Mouse (Mus musculus): ENCODE measurements around the gene Tymp. TPM values are rescaled to one million over a fixed set of nuclear protein-coding genes. Genes with fewer than 3 reads are reported as not detected.

The Tymp gene
- polyA plus RNA-seq (2021) = 3.0 TPM

DNA sequence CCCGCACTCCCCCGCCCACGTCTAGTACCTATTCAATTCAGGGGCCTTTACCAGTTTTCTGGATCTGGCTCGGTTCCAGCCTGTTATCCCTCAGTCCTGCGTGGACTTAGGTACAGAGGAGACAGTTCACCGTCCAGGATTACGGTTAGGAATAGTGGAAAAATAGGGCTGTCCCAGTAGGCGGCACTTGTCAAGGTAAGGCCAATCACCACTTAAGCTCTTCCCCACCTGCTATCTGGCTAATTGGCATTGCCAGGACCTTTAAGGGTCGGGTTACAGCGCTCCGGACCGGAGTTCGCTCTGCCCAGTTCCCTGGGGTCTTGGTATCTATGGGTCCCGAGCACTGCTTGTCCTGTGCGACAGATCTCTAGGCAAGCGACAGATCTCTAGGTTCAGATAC, at the start of gene Tymp:
Gene Tymp, minus strand, starts transcription at position 83 of the 400 bp plus-strand sequence.
- TF ChIP-seq CTCF (IDR thresholded peaks at IDR 0.05) = no peak
- CTCF ChIA-PET = no interaction called here
- POLR2A ChIA-PET = no interaction called here
- DNase-seq (ENCODE audit: low read depth, low spot score) (no peak), ATAC-seq (no peak)
- peaks cover 30% of the 10 kb centered on the region for H3K27me3 ChIP-seq
- in situ Hi-C loops (cut with MboI; ENCODE audit: low pct_unique_long_range_greater_than_20kb) = loop anchor here (10.0 kb wide), 1 partner anchor 552 kb away; no protein-coding TSS in a partner anchor

DNA sequence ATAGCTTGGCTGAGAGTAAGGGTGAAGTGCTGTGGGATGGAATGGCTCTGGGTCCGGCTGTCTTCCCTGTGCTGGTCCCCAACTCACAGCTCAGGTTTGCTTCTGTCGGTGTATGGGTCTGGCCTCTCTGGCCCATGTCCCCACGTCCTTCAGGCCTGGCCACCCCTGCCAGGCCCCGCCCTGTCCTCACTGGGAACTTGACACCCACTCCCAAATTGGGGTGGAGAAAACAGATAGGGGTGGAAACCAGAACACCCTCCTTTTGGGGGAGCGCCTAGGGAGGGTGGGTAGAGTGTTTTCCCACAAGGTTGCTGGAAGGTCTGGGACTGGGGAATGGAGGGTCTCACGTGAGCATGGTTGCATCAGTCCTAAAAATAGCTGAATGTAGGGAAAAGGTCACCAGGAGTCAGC, 48.9 kb upstream of the Tymp start, which contains the start of gene Cpt1b:
Gene Cpt1b, minus strand, starts transcription at position 153 of the 411 bp plus-strand sequence.
- POLR2A ChIA-PET = no interaction called here
- DNase-seq (ENCODE audit: low read depth, low spot score) (no peak), ATAC-seq (no peak)
- no peaks in the 10 kb centered on the region for H3K27me3 ChIP-seq
- in situ Hi-C loops (cut with MboI; ENCODE audit: low pct_unique_long_range_greater_than_20kb) = no loop called here
- CTCF ChIA-PET = no interaction called here
- no peak for TF ChIP-seq CTCF (IDR thresholded peaks at IDR 0.05)

DNA sequence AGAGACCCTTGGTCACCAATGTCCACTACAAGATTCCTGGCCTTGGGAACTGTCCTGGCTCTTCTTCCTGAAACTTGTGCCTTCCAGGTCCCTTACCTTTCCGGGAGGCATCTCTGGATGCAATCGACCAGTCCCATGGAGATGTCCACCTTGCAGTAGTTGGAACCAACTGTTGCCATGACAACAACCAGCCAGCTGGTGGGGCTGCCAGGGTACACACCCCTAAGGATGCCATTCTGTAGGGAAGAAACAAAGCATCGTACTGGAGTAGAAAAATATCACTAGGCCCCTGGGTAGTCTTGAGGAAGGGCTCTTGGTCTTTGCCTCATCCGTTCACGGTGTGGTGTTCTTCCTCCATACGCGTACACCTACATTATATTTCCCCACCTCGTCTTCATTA, 47.8 kb upstream of the Tymp start:
- TF ChIP-seq CTCF (IDR thresholded peaks at IDR 0.05) = no peak
- H3K27me3 ChIP-seq = no peaks in the 10 kb centered on the region

DNA sequence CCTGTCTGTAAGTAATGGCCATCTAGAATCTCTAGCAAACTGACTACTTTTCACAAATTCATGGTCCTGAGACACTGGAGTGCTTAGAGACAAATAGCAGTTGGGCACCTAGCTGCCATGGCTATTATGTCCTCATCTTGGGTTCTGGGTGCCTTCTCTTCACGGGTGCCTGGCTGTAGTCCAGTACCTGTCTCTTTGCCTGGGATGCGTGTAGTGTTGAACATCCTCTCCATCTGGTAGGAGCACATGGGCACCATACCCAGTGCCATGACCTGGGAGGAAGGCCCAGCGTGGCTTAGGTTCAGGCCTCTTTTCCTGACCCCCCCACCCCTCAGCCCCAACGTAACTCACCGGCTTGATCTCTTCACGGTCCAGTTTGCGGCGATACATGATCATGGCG, 45.1 kb upstream of the Tymp start:
- no peak for TF ChIP-seq CTCF (IDR thresholded peaks at IDR 0.05)
- DNase-seq (ENCODE audit: low read depth, low spot score) (no peak), ATAC-seq (no peak)
- in situ Hi-C loops (cut with MboI; ENCODE audit: low pct_unique_long_range_greater_than_20kb) = no loop called here
- POLR2A ChIA-PET = no interaction called here
- CTCF ChIA-PET = no interaction called here
- H3K27me3 ChIP-seq = no peaks in the 10 kb centered on the region

More for the DNA sequence above, 47.8 kb upstream of the Tymp start:
- DNase-seq (ENCODE audit: low read depth, low spot score) = no peak
- in situ Hi-C loops (cut with MboI; ENCODE audit: low pct_unique_long_range_greater_than_20kb) = no loop called here
- POLR2A ChIA-PET = no interaction called here
- no peak for ATAC-seq
- CTCF ChIA-PET = no interaction called here

DNA sequence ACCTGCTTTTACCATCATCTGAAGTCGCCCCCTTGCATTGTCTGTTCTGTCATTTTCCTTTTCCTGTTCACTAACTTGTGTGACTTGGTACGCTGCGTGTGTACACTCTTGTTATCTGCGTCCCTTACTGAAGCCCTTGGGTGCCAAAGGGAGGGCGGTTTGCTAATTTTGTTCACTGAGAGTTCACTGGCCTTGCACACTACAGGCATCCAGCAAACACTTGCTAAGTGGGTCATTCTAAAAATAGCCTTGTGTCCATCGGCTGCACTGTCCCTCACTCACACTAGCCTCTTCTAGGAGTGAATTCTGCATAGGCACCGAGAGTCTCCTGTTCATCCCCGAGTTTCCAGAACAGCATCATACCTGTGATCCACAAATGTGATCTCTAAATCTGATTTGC, 38.4 kb upstream of the Tymp start:
- ChIA-PET POLR2A (no interaction called here), CTCF (interaction anchor here (0.8 to 2.0 kb wide), 2 partner anchors 18 to 23 kb away, joined by 3 to 6 read pairs; no protein-coding TSS in a partner anchor)
- TF ChIP-seq CTCF (IDR thresholded peaks at IDR 0.05) = no peak
- ATAC-seq = no peak
- H3K27me3 ChIP-seq = no peaks in the 10 kb centered on the region
- in situ Hi-C loops (cut with MboI; ENCODE audit: low pct_unique_long_range_greater_than_20kb) = no loop called here
- no peak for DNase-seq (ENCODE audit: low read depth, low spot score)

DNA sequence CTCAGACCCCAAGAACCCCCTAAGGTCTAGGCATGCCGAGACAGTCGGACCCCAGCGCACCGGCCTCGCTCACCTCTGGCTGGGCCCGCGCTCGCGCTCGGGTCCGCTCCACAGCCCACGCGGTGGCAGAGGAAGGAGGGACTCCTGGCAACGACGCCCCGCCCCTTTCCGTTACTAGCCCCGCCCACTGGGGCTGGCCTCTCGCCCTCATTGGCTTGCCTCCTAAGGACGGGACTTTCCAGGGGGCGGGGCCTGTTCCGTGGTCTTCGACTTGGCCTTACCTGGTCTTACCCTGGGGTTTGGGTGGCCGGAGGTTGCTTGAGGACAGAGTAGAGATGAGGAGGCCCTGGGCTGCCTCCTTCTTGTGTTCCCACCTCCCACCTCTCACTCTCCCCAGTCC, 33.3 kb upstream of the Tymp start, which contains the start of gene Syce3:
Gene Syce3, minus strand, starts transcription at position 386 of the 400 bp plus-strand sequence.
- POLR2A ChIA-PET = no interaction called here
- in situ Hi-C loops (cut with MboI; ENCODE audit: low pct_unique_long_range_greater_than_20kb) = no loop called here
- ATAC-seq (no peak), DNase-seq (ENCODE audit: low read depth, low spot score) (no peak)
- CTCF ChIA-PET = no interaction called here
- no peaks in the 10 kb centered on the region for H3K27me3 ChIP-seq
- TF ChIP-seq CTCF (IDR thresholded peaks at IDR 0.05) = no peak

DNA sequence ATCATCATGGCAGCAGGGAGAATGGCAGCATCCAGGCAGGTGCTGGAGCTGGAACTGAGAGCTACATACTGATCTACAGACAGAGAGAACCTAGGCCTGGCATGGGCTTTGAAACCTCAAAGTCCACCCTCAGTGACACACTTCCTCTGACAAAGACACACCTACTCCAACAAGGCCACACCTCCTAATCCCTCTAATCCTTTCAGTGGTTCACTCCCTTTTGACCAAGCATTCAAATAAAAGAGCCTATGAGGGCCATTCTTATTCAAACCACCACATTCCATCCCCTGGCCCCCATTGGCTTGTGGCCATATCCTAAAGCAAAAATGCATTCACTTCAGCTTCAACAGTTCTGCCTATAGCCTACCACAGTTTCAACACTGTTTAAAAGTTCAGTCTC, 29.9 kb upstream of the Tymp start:
- ChIA-PET POLR2A (no interaction called here), CTCF (no interaction called here)
- no peak for TF ChIP-seq CTCF (IDR thresholded peaks at IDR 0.05)
- ATAC-seq (no peak), DNase-seq (ENCODE audit: low read depth, low spot score) (no peak)
- in situ Hi-C loops (cut with MboI; ENCODE audit: low pct_unique_long_range_greater_than_20kb) = no loop called here
- peaks cover 12% of the 10 kb centered on the region for H3K27me3 ChIP-seq

DNA sequence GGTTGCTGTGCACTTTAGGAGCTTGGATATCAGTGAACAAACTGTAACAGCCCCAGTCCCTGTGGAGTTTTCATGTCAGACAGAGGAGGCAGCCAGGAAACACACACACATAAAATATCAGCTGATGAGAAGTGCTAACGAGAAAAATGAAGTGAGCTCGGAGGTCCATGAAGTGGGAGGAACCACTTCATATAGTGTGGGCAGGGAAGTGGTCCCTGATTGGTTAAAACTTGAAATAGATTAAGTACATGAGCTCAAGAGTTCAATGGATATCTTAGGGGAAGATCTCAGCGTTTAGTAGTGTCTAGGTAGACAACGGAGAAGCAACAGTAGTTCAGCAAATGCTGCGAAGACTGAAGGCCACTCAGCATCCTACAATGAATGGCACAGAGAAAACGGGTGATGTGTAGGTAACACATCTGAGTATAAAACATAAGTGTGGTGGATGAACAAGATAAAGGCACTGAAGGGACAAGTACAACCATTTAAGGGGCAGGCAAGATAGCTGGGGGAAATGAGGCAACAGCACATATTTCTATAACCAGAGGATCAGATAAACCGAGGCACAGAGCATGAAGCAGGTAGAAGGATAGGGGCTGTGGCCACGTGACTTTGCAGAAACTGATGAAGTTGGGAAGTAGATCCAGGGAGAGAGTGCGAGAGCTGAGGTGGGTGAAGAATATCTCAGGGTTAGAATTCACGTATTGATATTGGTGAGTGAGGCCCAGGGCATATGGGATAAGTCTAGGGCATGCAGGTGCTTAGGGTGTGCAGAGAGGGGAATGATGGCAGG, 28.2 kb upstream of the Tymp start:
- in situ Hi-C loops (cut with MboI; ENCODE audit: low pct_unique_long_range_greater_than_20kb) = no loop called here
- no peak for ATAC-seq
- TF ChIP-seq CTCF (IDR thresholded peaks at IDR 0.05) = no peak

DNA sequence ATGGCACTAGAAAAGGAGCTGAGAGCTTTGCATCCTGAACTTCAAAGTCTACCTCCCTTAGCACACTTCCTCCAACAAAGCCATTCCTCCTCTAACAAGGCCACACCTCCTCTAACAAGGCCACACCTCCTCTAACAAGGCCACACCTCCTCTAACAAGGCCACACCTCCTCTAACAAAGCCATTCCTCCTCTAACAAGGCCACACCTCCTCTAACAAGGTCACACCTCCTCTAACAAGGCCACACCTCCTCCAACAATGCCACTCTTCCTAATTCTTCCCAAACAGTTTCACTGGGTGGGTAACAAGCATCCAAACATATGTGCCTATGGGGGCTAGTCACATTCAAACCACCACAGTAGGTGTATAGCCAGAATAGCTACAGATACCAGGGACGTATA, 25.6 kb upstream of the Tymp start:
- H3K27me3 ChIP-seq = peaks cover 25% of the 10 kb centered on the region
- ChIA-PET POLR2A (no interaction called here), CTCF (no interaction called here)
- TF ChIP-seq CTCF (IDR thresholded peaks at IDR 0.05) = no peak
- ATAC-seq (no peak), DNase-seq (ENCODE audit: low read depth, low spot score) (no peak)
- in situ Hi-C loops (cut with MboI; ENCODE audit: low pct_unique_long_range_greater_than_20kb) = no loop called here

More for the DNA sequence above, 28.2 kb upstream of the Tymp start:
- no peak for DNase-seq (ENCODE audit: low read depth, low spot score)
- POLR2A ChIA-PET = no interaction called here
- CTCF ChIA-PET = no interaction called here
- H3K27me3 ChIP-seq = peaks cover 20% of the 10 kb centered on the region

DNA sequence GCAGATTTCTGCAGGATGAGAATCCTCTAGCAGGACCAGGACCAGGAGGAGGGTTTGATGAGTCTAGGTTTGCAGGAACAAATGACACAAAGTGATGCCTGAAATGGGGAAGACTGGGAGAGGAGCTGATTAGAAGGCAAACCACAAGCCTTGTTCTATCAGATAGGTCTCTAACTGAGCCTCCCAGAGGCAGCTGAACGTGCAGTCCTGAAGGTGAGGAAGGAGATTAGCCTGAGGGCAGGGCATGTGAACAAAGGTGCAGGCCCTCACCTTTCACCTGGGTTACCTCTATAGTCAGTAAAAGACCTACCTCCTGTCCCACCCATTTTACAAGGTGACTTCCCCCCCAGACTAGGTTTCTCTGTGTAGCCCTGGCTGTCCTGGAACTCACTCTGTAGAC, 22.9 kb upstream of the Tymp start:
- no peak for ATAC-seq
- in situ Hi-C loops (cut with MboI; ENCODE audit: low pct_unique_long_range_greater_than_20kb) = no loop called here

DNA sequence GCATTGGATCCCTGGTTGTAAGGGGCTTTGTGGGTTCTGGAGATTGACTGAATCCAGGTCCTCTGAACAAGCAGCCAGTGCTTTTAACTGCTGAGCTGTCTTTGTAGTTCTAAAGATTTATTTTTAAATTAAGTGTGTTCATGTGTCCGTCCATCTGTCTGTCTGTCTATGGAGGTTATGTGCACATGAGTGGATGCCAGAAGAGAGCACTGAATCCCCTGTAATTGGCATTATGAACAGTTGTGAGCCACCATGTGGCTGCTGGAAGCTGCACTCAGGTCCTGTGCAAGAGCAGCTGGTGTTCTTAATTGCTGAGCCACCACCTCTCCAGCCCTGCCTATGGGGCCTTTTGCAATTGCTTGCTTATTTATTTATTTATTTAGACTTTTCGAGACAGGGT, 21.3 kb upstream of the Tymp start:
- DNase-seq (ENCODE audit: low read depth, low spot score) = no peak
- ATAC-seq = no peak
- TF ChIP-seq CTCF (IDR thresholded peaks at IDR 0.05) = no peak
- in situ Hi-C loops (cut with MboI; ENCODE audit: low pct_unique_long_range_greater_than_20kb) = no loop called here
- POLR2A ChIA-PET = no interaction called here
- CTCF ChIA-PET = interaction anchor here (1.8 kb wide), 1 partner anchor 16 kb away, joined by 6 read pairs; no protein-coding TSS in a partner anchor
- H3K27me3 ChIP-seq = peaks cover 43% of the 10 kb centered on the region

More for the DNA sequence above, 22.9 kb upstream of the Tymp start:
- CTCF ChIA-PET = interaction anchor here (1.2 kb wide), 1 partner anchor 20 kb away, joined by 3 read pairs; no protein-coding TSS in a partner anchor
- POLR2A ChIA-PET = interaction anchor here (1.0 kb wide), 1 partner anchor 9 kb away, joined by 3 read pairs; no protein-coding TSS in a partner anchor
- peaks cover 40% of the 10 kb centered on the region for H3K27me3 ChIP-seq
- no peak for TF ChIP-seq CTCF (IDR thresholded peaks at IDR 0.05)
- DNase-seq (ENCODE audit: low read depth, low spot score) = no peak

All from Patski (cell line).